Mouse (Mus musculus) liver, embryonic 14.5 days (tissue): ENCODE measurements around the gene Hoxa5. TPM values are rescaled to one million over a fixed set of nuclear protein-coding genes. Genes with fewer than 3 reads are reported as not detected.

Experiments used
- ATAC-seq: fragments of 200-750 bp; cut with Nextera tagmentation; 2 replicates; pipeline ENCODE4 v1.8.0; 2017; ENCODE audit warnings: moderate number of reproducible peaks, mild to moderate bottlenecking, moderate library complexity; ENCODE audit not compliant: insufficient read depth
- DNase-seq, 3 experiments: peaks; one replicate each; pipeline ENCODE4 v3.0.0-alpha.2; 2012 to 2013; ENCODE audit warnings: low read depth in 3 of 3, low spot score in 3 of 3
- H3K27ac ChIP-seq: fragments of 300-500 bp; sonication (generic); 2 replicates; pipeline ENCODE4 v1.5.1; 2014; ENCODE audit warnings: moderate library complexity, mild to moderate bottlenecking, control low read depth, inconsistent platforms
- H3K27me3 ChIP-seq: fragments of 300-500 bp; sonication (generic); 2 replicates; pipeline ENCODE4 v1.6.1; 2014; ENCODE audit warnings: mild to moderate bottlenecking, low read length, moderate library complexity; ENCODE audit not compliant: control insufficient read depth, insufficient read depth
- H3K36me3 ChIP-seq: fragments of 300-500 bp; sonication (generic); replicated peaks from 2 replicates; pipeline ENCODE4 v1.6.1; 2014; ENCODE audit warnings: low read depth; ENCODE audit not compliant: control insufficient read depth, insufficient read depth
- H3K4me1 ChIP-seq, 2 experiments: fragments of 200-500 bp in 1 of 2; fragments of 300-500 bp in 1 of 2; sonication (generic) in 1 of 2; replicated peaks; 2 replicates each; pipeline ENCODE4 v1.6.1; 2012 to 2014; ENCODE audit warnings: antibody characterized with exemption in 1 of 2, inconsistent platforms in 1 of 2, low read length in 1 of 2; ENCODE audit not compliant: control insufficient read depth in 2 of 2, insufficient read depth in 2 of 2
- H3K4me2 ChIP-seq: fragments of 300-500 bp; sonication (generic); 2 replicates; pipeline ENCODE4 v1.6.1; 2014; ENCODE audit warnings: low read depth, mild to moderate bottlenecking, control low read depth, moderate library complexity
- H3K4me3 ChIP-seq, 2 experiments: fragments of 200-500 bp in 1 of 2; fragments of 300-500 bp in 1 of 2; sonication (generic) in 1 of 2; 2 replicates each; pipeline ENCODE4 v1.5.1; 2012 to 2014; ENCODE audit warnings: low read depth in 2 of 2, low read length in 2 of 2, mild to moderate bottlenecking in 2 of 2, control low read depth in 1 of 2, inconsistent platforms in 1 of 2, moderate library complexity in 1 of 2; ENCODE audit not compliant: insufficient read depth in 1 of 2
- H3K9ac ChIP-seq: fragments of 300-500 bp; sonication (generic); replicated peaks from 2 replicates; pipeline ENCODE4 v1.6.1; 2014; ENCODE audit warnings: mild to moderate bottlenecking, control low read depth, moderate library complexity
- H3K9me3 ChIP-seq: fragments of 300-500 bp; sonication (generic); 2 replicates; pipeline ENCODE4 v1.6.1; 2016; ENCODE audit warnings: low read length, mixed read lengths; ENCODE audit not compliant: control insufficient read depth
- CTCF ChIP-seq: IDR thresholded peaks from 2 replicates; pipeline ENCODE4 v1.5.1; 2016; ENCODE audit warnings: antibody characterized with exemption, low read depth, control low read depth
- EP300 ChIP-seq: IDR thresholded peaks from 2 replicates; pipeline ENCODE4 v1.6.1; 2016; ENCODE audit warnings: antibody characterized with exemption, low read depth
- WGBS: fragments of 180-500 bp; shearing (Covaris S2); extraction: QIAGEN DNeasy Blood & Tissue Kit; methylation state at CpG from one replicate; pipeline ENCODE4 v1.1.7; 2014; ENCODE audit not compliant: insufficient replicate concordance; 5-methylcytosine and 5-hydroxymethylcytosine counted together
- polyA plus RNA-seq, 2 experiments: library from polyadenylated mRNA; depleted of rRNA in 1 of 2; stranded (reverse) in 1 of 2; unstranded in 1 of 2; fragments of >200 nt; fragmentation: Nextera tagmentation in 1 of 2; extraction: Ambion mirVana in 1 of 2; gene quantifications; 2 replicates each; pipeline versions ENCODE4 v1.2.1 to v1.2.3; 2012 to 2014

The Hoxa5 gene
- polyA plus RNA-seq, 2 experiments: 0.43 to 0.52 TPM

- WGBS: 4% methylated on average over 47 of the region's 47 CpGs
- H3K4me2 ChIP-seq: 0 out of 2 replicates have a peak within 1 kb of the TSS, but pooled peaks have one; percentile 22
- DNase-seq (no peak), ATAC-seq (no peak)
- no peak within 1 kb of the TSS for H3K9ac ChIP-seq
- H3K36me3 ChIP-seq: no peaks in the 10 kb centered on the region
- peaks cover 97% of the 10 kb centered on the region for H3K27me3 ChIP-seq
- H3K4me1 ChIP-seq: no peaks in the 10 kb centered on the region
- H3K9me3 ChIP-seq: no peaks in the 10 kb centered on the region
- TF ChIP-seq CTCF (no peak), EP300 (no peak)
- no peak within 1 kb of the TSS for H3K4me3 ChIP-seq
- no peak within 1 kb of the TSS for H3K27ac ChIP-seq
Measured at GRCm38 (mm10) chr6:52208072-52208867, 3.9 kb upstream of the Hoxa5 start, which contains the start of gene Hoxa6. Gene Hoxa6, minus strand, starts transcription at chr6:52208722.

GRCm38 (mm10) chr6:52207684-52207976 is 3.2 kb upstream of the Hoxa5 start:
- peaks cover 97% of the 10 kb centered on the region for H3K27me3 ChIP-seq
- H3K27ac ChIP-seq: no peak overlapping the region
- no peaks in the 10 kb centered on the region for H3K9me3 ChIP-seq
- H3K4me1 ChIP-seq: no peaks in the 10 kb centered on the region
- H3K4me3 ChIP-seq: no peak overlapping the region
- DNase-seq (no peak), ATAC-seq (no peak)
- no peak overlapping the region for H3K9ac ChIP-seq
- H3K4me2 ChIP-seq: no peak overlapping the region
- TF ChIP-seq CTCF (no peak), EP300 (no peak)
- no peaks in the 10 kb centered on the region for H3K36me3 ChIP-seq

GRCm38 (mm10) chr6:52206882-52207683 is 2.7 kb upstream of the Hoxa5 start:
- TF ChIP-seq CTCF: no peak
- TF ChIP-seq EP300: no peak
- 18% methylated on average over 4 of the region's 4 CpGs for WGBS
- Histone ChIP-seq H3K4me1 (no peaks in the 10 kb centered on the region), H3K4me3 (no peak overlapping the region), H3K4me2 (no peak overlapping the region), H3K27ac (no peak overlapping the region), H3K27me3 (peaks cover 97% of the 10 kb centered on the region), H3K9ac (no peak overlapping the region), H3K36me3 (no peaks in the 10 kb centered on the region), H3K9me3 (no peaks in the 10 kb centered on the region)
- ATAC-seq: no peak
- no peak for DNase-seq

- Histone ChIP-seq H3K4me2 (no peak overlapping the region), H3K27me3 (peaks cover 96% of the 10 kb centered on the region), H3K36me3 (no peaks in the 10 kb centered on the region), H3K9me3 (no peaks in the 10 kb centered on the region), H3K4me1 (no peaks in the 10 kb centered on the region), H3K27ac (no peak overlapping the region), H3K4me3 (no peak overlapping the region), H3K9ac (no peak overlapping the region)
- ATAC-seq (no peak), DNase-seq (no peak)
- 18% methylated on average over 55 of the region's 55 CpGs for WGBS
- TF ChIP-seq EP300 (no peak), CTCF (no peak)
Measured at GRCm38 (mm10) chr6:52205638-52206621, 1.5 kb upstream of the Hoxa5 start.
